In genomic region chr1:155443115-155443514, GRCm38 (mm10) we compare ENCODE assay signal across 22 mouse cellular contexts. TPM values are rescaled to one million over a fixed set of nuclear protein-coding genes. Genes with fewer than 3 reads are reported as not detected.
A peak's percentile ranks its signal among the peaks of the same experiment; 100 is the strongest.
DNase-seq lines count a peak whose midpoint lies in the region; ATAC-seq and TF ChIP-seq lines count a peak whose summit lies in the region.
"Had no signal": no experiment of that assay in that cellular context is flagged by ENCODE, and none has a peak within 500 bp of the region (broad histone marks: within the 10 kb centered on the region; RNA-seq: fewer than 3 reads in every experiment).

No protein-coding gene starts in this region.

- no peaks in the 10 kb centered on the region for H3K9me3 ChIP-seq in hindbrain, embryonic 10.5 days
- H3K9me3 ChIP-seq in hindbrain, postnatal 0 days (ENCODE audit: low read length) = no peaks in the 10 kb centered on the region
- no peaks in the 10 kb centered on the region for H3K9me3 ChIP-seq in neural tube, embryonic 13.5 days
- no peaks in the 10 kb centered on the region for H3K9me3 ChIP-seq in hindbrain, embryonic 15.5 days
- H3K9me3 ChIP-seq: embryonic facial prominence, embryonic 12.5 days; G1E; heart, embryonic 10.5 days; limb, embryonic 12.5 days had no signal

- no peaks in the 10 kb centered on the region for H3K27me3 ChIP-seq in hindbrain, embryonic 10.5 days (ENCODE audit: insufficient read depth, poor library complexity, severe bottlenecking)
- no peaks in the 10 kb centered on the region for H3K27me3 ChIP-seq in hindbrain, postnatal 0 days (ENCODE audit: insufficient read depth, low read length)
- no peaks in the 10 kb centered on the region for H3K27me3 ChIP-seq in neural tube, embryonic 13.5 days
- no peaks in the 10 kb centered on the region for H3K27me3 ChIP-seq in hindbrain, embryonic 15.5 days
- H3K27me3 ChIP-seq: CH12.LX; embryonic facial prominence, embryonic 12.5 days; limb, embryonic 12.5 days had no signal

- no peak overlapping the region for H3K4me3 ChIP-seq in hindbrain, embryonic 10.5 days
- no peak overlapping the region for H3K4me3 ChIP-seq in hindbrain, postnatal 0 days (ENCODE audit: low read length)
- H3K4me3 ChIP-seq in neural tube, embryonic 13.5 days = no peak overlapping the region
- H3K4me3 ChIP-seq in hindbrain, embryonic 15.5 days = no peak overlapping the region
- H3K4me3 ChIP-seq: embryonic facial prominence, embryonic 12.5 days; heart, embryonic 10.5 days; limb, embryonic 12.5 days had no signal

- H3K9ac ChIP-seq in hindbrain, postnatal 0 days (replicated peaks; ENCODE audit: low read length) = no peak overlapping the region
- no peak overlapping the region for H3K9ac ChIP-seq in neural tube, embryonic 13.5 days
- H3K9ac ChIP-seq in hindbrain, embryonic 15.5 days = no peak overlapping the region
- H3K9ac ChIP-seq: embryonic facial prominence, embryonic 12.5 days; limb, embryonic 12.5 days; liver, postnatal 0 days had no signal

- H3K4me1 ChIP-seq in hindbrain, embryonic 10.5 days (replicated peaks) = peaks cover 14% of the 10 kb centered on the region
- H3K4me1 ChIP-seq in hindbrain, postnatal 0 days (ENCODE audit: insufficient read depth, low read length) = no peaks in the 10 kb centered on the region
- peaks cover 11% of the 10 kb centered on the region; the same call in 1 of the 2 replicates for H3K4me1 ChIP-seq in neural tube, embryonic 13.5 days (replicated peaks)
- H3K4me1 ChIP-seq in hindbrain, embryonic 15.5 days (replicated peaks) = peaks cover 6% of the 10 kb centered on the region
- H3K4me1 ChIP-seq: embryonic facial prominence, embryonic 12.5 days had no signal

- H3K36me3 ChIP-seq in hindbrain, embryonic 10.5 days = no peaks in the 10 kb centered on the region
- no peaks in the 10 kb centered on the region for H3K36me3 ChIP-seq in hindbrain, postnatal 0 days (ENCODE audit: insufficient read depth, low read length)
- no peaks in the 10 kb centered on the region for H3K36me3 ChIP-seq in neural tube, embryonic 13.5 days
- no peaks in the 10 kb centered on the region for H3K36me3 ChIP-seq in hindbrain, embryonic 15.5 days
- H3K36me3 ChIP-seq: embryonic facial prominence, embryonic 12.5 days; G1E; heart, embryonic 10.5 days; limb, embryonic 12.5 days had no signal

- H3K4me2 ChIP-seq in hindbrain, postnatal 0 days (ENCODE audit: low read depth, low read length) = no peak overlapping the region
- H3K4me2 ChIP-seq in neural tube, embryonic 13.5 days = no peak overlapping the region
- no peak overlapping the region for H3K4me2 ChIP-seq in hindbrain, embryonic 15.5 days
- H3K4me2 ChIP-seq: embryonic facial prominence, embryonic 12.5 days; limb, embryonic 12.5 days; liver, embryonic 11.5 days had no signal

- WGBS in hindbrain, embryonic 10.5 days = 79% methylated on average over 4 of the region's 4 CpGs
- 68% methylated on average over 4 of the region's 4 CpGs for WGBS in hindbrain, postnatal 0 days
- 65% methylated on average over 4 of the region's 4 CpGs for WGBS in neural tube, embryonic 13.5 days
- 67% methylated on average over 4 of the region's 4 CpGs for WGBS in hindbrain, embryonic 15.5 days

- TF ChIP-seq CTCF in hindbrain, postnatal 0 days (IDR thresholded peaks at IDR 0.05; ENCODE audit: low read depth) = no peak

- peak overlapping the region; percentile 26; the same call in 1 of the 2 replicates for H3K27ac ChIP-seq in hindbrain, embryonic 10.5 days
- no peak overlapping the region for H3K27ac ChIP-seq in hindbrain, postnatal 0 days
- H3K27ac ChIP-seq in neural tube, embryonic 13.5 days (replicated peaks) = peak overlapping the region; percentile 70; the same call in 1 of the 2 replicates
- peak overlapping the region; percentile 45; the same call in 1 of the 2 replicates for H3K27ac ChIP-seq in hindbrain, embryonic 15.5 days (replicated peaks)
- H3K27ac ChIP-seq: embryonic facial prominence, embryonic 12.5 days; heart, embryonic 10.5 days; limb, embryonic 12.5 days; macrophage had no signal

- no peak for DNase-seq in hindbrain, embryonic 10.5 days (ENCODE audit: low spot score)
- no peak for DNase-seq in hindbrain, postnatal 0 days (ENCODE audit: low spot score)
- no peak for DNase-seq in neural tube, embryonic 10.5 days (ENCODE audit: extremely low spot score, low spot score)
- DNase-seq in right cerebral cortex, postnatal 10 days (ENCODE audit: low spot score in 2 of 2) = no peak
- no peak for DNase-seq in embryo, embryonic 10.5 days (ENCODE audit: low spot score)
- DNase-seq: B cell, adult 2 months; cerebellum, adult 11-12 months; kidney, postnatal 25 days; liver, postnatal 0 days; thymus, adult 18-20 months; thymus, postnatal 36 days had no signal

- ATAC-seq in hindbrain, postnatal 0 days = no peak
- ATAC-seq in neural tube, embryonic 13.5 days (ENCODE audit: low read depth) = no peak
- ATAC-seq in hindbrain, embryonic 15.5 days (ENCODE audit: low FRiP score, low read depth) = no peak
- ATAC-seq: intestine, postnatal 0 days; liver, postnatal 0 days; lung, postnatal 0 days had no signal

RNA-seq across cellular contexts. Expression of gene Xpr1, which starts 25.9 kb away (rescaled TPM):
- polyA plus RNA-seq in hindbrain, embryonic 10.5 days (2016; fragmentation: Nextera tagmentation; extraction: Ambion mirVana) = 9.5 and 14.1 TPM in 2 replicates
- 107 and 126 TPM in 2 replicates for total RNA-seq in hindbrain, postnatal 0 days (2014; rRNA removed)
- 28.5 and 33.8 TPM in 2 replicates for polyA plus RNA-seq in hindbrain, postnatal 0 days (2015; fragmentation: Nextera tagmentation; extraction: Ambion mirVana)
- polyA plus RNA-seq in neural tube, embryonic 13.5 days (2015; fragmentation: Nextera tagmentation; extraction: Ambion mirVana) = 45.3 and 48.7 TPM in 2 replicates
- polyA plus RNA-seq in hindbrain, embryonic 15.5 days (2015; fragmentation: Nextera tagmentation; extraction: Ambion mirVana) = 44.9 and 49.8 TPM in 2 replicates
